Mouse (Mus musculus) bone marrow, adult 2 months (tissue): ENCODE data around the gene Asic4. TPM values are rescaled to one million over a fixed set of nuclear protein-coding genes. Genes with fewer than 3 reads are reported as not detected.

Experiments used
- H3K27ac ChIP-seq: fragments of 200-500 bp; 2 replicates; pipeline ENCODE4 v1.5.1; 2012; ENCODE audit warnings: low read depth, mild to moderate bottlenecking, control low read depth, inconsistent platforms, low read length; ENCODE audit not compliant: control insufficient read depth, poor library complexity, insufficient read depth
- H3K4me1 ChIP-seq: fragments of 200-500 bp; 2 replicates; pipeline ENCODE4 v1.6.1; 2011; ENCODE audit warnings: low read length; ENCODE audit not compliant: control insufficient read depth, insufficient read depth
- H3K4me3 ChIP-seq: fragments of 200-500 bp; replicated peaks from 2 replicates; pipeline ENCODE3; 2011; ENCODE audit warnings: mild to moderate bottlenecking, low read depth, low read length, control low read depth; ENCODE audit not compliant: control insufficient read depth
- CTCF ChIP-seq: fragments of 200-500 bp; IDR thresholded peaks from 2 replicates; pipeline ENCODE4 v1.5.1; 2011; ENCODE audit warnings: low read length, control low read depth; ENCODE audit not compliant: control insufficient read depth, insufficient read depth
- POLR2A ChIP-seq: fragments of 200-500 bp; IDR thresholded peaks from 2 replicates; pipeline ENCODE4 v1.6.1; 2011; ENCODE audit warnings: low read depth, mild to moderate bottlenecking, control low read depth, low read length, borderline replicate concordance; ENCODE audit not compliant: control insufficient read depth
- WGBS: fragments of 180-500 bp; shearing (Covaris S2); methylation state at CpG from one replicate; pipeline ENCODE4 v1.1.7; 2018; 5-methylcytosine and 5-hydroxymethylcytosine counted together
- polyA plus RNA-seq: library from polyadenylated mRNA; stranded (reverse); fragments of >200 nt; gene quantifications from 2 replicates; pipeline ENCODE4 v1.2.4, GENCODE M21; 2011; ENCODE audit warnings: low replicate concordance; ENCODE audit not compliant: missing spikeins, insufficient read depth, insufficient read length

Gene Asic4
- polyA plus RNA-seq, 1 experiment: not detected

DNA sequence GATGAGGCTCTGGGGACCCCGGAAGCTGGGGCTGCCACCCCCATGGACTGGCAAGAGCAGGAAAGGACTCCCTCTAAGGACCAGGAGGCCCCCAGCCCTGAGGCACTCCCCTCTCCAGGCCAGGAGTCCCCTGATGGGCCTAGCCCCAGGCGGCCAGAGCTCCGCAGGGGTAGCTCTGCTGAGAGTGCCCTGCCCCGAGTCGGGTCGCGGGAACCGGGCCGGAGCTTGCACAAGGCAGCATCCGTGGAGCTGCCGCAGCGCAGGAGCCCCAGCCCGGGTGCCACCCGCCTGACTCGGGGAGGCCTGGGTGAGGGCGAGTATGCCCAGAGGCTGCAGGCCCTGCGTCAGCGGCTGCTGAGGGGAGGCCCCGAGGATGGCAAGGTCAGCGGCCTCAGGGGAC, 28.4 kb upstream of the Asic4 start:
- H3K4me3 ChIP-seq: no peak overlapping the region
- WGBS: 7% methylated on average over 20 of the region's 20 CpGs
- no peak for TF ChIP-seq POLR2A
- no peak for TF ChIP-seq CTCF
- H3K27ac ChIP-seq: no peak overlapping the region
- no peaks in the 10 kb centered on the region for H3K4me1 ChIP-seq

DNA sequence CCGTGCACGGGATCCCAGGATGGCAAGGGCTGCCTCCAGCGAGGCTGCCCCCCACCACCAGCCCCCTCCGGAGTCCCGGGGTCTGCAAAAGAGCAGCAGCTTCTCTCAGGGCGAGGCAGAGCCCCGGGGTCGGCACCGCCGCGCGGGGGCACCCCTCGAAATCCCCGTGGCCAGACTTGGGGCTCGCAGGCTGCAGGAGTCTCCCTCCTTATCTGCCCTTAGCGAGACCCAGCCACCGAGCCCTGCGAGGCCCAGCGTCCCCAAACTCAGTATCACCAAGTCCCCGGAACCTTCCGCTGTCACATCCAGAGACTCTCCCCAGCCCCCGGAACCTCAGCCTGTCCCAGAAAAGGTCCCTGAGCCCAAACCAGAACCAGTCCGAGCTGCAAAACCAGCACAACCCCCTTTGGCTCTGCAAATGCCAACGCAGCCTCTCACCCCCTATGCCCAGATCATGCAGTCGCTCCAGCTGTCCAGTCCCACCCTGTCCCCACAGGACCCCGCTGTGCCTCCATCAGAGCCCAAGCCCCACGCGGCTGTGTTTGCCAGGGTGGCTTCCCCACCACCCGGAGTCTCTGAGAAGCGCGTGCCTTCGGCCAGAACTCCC, 27.9 kb upstream of the Asic4 start:
- H3K4me3 ChIP-seq: no peak overlapping the region
- H3K27ac ChIP-seq: no peak overlapping the region
- no peaks in the 10 kb centered on the region for H3K4me1 ChIP-seq
- no peak for TF ChIP-seq CTCF
- TF ChIP-seq POLR2A: no peak
- WGBS: 6% methylated on average over 32 of the region's 32 CpGs

DNA sequence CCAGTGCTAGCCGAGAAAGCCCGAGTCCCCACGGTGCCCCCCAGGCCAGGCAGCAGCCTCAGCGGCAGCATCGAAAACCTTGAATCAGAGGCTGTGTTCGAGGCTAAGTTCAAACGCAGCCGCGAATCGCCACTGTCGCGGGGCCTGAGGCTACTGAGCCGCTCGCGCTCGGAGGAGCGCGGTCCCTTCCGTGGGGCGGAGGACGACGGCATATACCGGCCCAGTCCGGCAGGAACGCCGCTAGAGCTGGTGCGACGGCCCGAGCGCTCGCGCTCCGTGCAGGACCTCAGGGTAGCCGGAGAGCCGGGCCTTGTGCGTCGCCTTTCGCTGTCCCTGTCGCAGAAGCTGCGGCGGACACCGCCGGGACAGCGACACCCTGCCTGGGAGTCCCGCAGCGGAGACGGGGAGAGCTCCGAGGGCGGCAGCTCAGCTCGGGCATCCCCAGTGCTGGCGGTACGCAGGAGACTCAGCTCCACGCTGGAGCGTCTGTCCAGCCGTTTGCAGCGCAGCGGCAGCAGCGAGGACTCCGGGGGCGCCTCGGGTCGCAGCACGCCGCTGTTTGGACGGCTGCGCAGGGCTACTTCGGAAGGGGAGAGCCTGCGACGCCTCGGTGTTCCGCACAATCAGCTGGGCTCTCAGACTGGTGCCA, 27.3 kb upstream of the Asic4 start:
- H3K27ac ChIP-seq: no peak overlapping the region; the same call in 1 of the 2 replicates
- H3K4me1 ChIP-seq: no peaks in the 10 kb centered on the region
- no peak overlapping the region for H3K4me3 ChIP-seq
- WGBS: 4% methylated on average over 71 of the region's 71 CpGs
- TF ChIP-seq CTCF (no peak), POLR2A (no peak)

DNA sequence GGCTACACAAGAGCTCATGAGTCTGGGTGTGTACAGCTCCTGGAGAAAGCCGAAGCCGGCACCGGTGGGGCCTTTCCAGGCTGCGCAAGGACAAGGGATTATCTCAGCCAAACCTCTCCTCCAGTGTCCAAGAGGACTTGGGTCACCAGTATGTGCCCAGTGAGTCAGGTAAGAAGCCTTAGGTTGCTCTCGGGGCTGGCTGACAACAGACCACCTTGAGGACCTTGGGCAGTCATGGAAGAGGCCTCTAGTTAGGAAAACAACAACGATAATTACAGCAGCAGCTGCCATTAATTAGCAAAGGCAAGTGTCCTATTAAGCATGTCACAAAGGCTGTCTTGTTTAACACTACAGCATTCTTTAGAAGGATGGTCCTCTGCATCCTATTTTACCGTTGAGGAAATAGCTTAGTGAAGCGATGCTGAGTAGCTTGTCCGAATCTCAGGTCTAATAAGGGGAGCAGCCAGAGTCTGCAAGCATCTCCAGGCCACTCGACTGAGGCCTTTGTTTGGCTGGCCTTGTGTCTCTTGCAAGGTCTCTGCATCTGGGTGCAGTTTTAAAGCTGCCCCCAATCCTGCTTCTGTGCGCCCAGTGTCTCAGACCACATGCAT, 26.4 kb upstream of the Asic4 start:
- TF ChIP-seq CTCF (no peak), POLR2A (no peak)
- no peak overlapping the region for H3K4me3 ChIP-seq
- 77% methylated on average over 11 of the region's 11 CpGs for WGBS
- no peaks in the 10 kb centered on the region for H3K4me1 ChIP-seq
- no peak overlapping the region for H3K27ac ChIP-seq

DNA sequence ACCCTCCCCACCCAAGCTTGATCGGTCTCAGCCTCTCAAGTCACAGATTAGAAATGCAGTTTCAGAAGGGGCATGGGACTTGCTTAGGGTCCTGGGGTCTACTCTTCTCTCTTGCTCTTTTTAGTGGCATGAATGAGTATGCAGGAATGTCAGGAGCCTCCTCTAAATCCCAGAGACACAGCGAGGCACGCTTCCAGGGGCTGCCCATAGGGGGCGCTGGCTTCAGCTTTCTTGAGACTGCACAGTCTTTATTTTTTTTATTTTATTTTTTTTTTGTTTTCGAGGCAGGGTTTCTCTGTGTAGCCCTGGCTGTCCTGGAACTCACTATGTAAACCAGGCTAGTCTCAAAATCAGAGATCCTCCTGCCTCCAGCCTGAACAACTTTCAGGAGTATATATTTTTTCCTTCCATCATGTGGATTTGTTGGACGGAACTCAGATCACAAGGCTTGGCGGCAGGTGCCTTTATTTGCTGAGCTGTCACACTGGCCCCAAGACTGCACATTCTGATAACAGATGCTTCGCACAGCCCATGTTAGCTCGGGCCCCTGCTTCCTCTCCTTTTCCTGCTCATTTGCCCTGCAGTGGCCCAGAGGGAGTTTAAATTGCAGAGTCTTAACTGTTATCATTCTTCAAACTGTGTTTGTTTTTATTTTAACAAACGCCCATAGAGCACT, 24.3 kb upstream of the Asic4 start:
- TF ChIP-seq CTCF: peak; percentile 62
- TF ChIP-seq POLR2A: no peak
- H3K4me1 ChIP-seq: no peaks in the 10 kb centered on the region
- no peak overlapping the region for H3K27ac ChIP-seq
- no peak overlapping the region for H3K4me3 ChIP-seq
- 25% methylated on average over 10 of the region's 10 CpGs for WGBS

GRCm38 (mm10) chr1:75435475-75436328, 14.5 kb upstream of the Asic4 start, which contains the start of gene Gmppa:
Gene Gmppa (plus strand): TSS chr1:75435930.
- whole genome bisulfite sequencing: 6% methylated on average over 28 of the region's 28 CpGs
- Histone ChIP-seq H3K4me1 (peaks cover 2% of the 10 kb centered on the region; the same call in 1 of the 2 replicates), H3K4me3 (peak within 1 kb of the TSS; percentile 82), H3K27ac (no peak within 1 kb of the TSS)
- TF ChIP-seq CTCF (no peak), POLR2A (peak; percentile 82; the same call in 1 of the 2 replicates)

- no peak for TF ChIP-seq POLR2A
- TF ChIP-seq CTCF: no peak
- no peak overlapping the region for H3K4me3 ChIP-seq
- 89% methylated on average over 8 of the region's 9 CpGs for WGBS
- H3K4me1 ChIP-seq: peaks cover 2% of the 10 kb centered on the region; the same call in 1 of the 2 replicates
- no peak overlapping the region for H3K27ac ChIP-seq
Observed at GRCm38 (mm10) chr1:75438782-75439181, 11.5 kb upstream of the Asic4 start.
